Mouse (Mus musculus) midbrain, embryonic 15.5 days (tissue): ENCODE measurements around the gene Arid4a. TPM values are rescaled to one million over a fixed set of nuclear protein-coding genes. Genes with fewer than 3 reads are reported as not detected.
A peak's percentile ranks its signal among the peaks of the same experiment; 100 is the strongest.

Experiments used
- ATAC-seq: fragments of 200-750 bp; cut with Nextera tagmentation; replicated peaks from 2 replicates; pipeline ENCODE4 v1.8.0; 2017; ENCODE audit warnings: moderate TSS enrichment
- H3K27ac ChIP-seq: fragments of 300-500 bp; sonication (generic); 2 replicates; pipeline ENCODE4 v1.5.1; 2015; ENCODE audit warnings: mild to moderate bottlenecking, inconsistent platforms
- H3K27me3 ChIP-seq: fragments of 300-500 bp; sonication (generic); replicated peaks from 2 replicates; pipeline ENCODE4 v1.6.1; 2015; ENCODE audit warnings: inconsistent platforms
- H3K36me3 ChIP-seq: fragments of 300-500 bp; sonication (generic); replicated peaks from 2 replicates; pipeline ENCODE4 v1.6.1; 2015; ENCODE audit warnings: inconsistent platforms
- H3K4me1 ChIP-seq: fragments of 300-500 bp; sonication (generic); 2 replicates; pipeline ENCODE4 v1.6.1; 2015; ENCODE audit warnings: inconsistent platforms
- H3K4me2 ChIP-seq: fragments of 300-500 bp; sonication (generic); 2 replicates; pipeline ENCODE4 v1.6.1; 2015; ENCODE audit warnings: inconsistent platforms, mild to moderate bottlenecking, moderate library complexity
- H3K4me3 ChIP-seq: fragments of 300-500 bp; sonication (generic); 2 replicates; pipeline ENCODE4 v1.5.1; 2015; ENCODE audit warnings: mild to moderate bottlenecking, inconsistent platforms
- H3K9ac ChIP-seq: fragments of 300-500 bp; sonication (generic); 2 replicates; pipeline ENCODE4 v1.6.1; 2015; ENCODE audit warnings: mild to moderate bottlenecking, inconsistent platforms
- H3K9me3 ChIP-seq: fragments of 300-500 bp; sonication (generic); 2 replicates; pipeline ENCODE4 v1.6.1; 2016; ENCODE audit warnings: inconsistent platforms
- WGBS: fragments of 180-500 bp; shearing (Covaris S2); methylation state at CpG from one replicate; pipeline ENCODE4 v1.1.7; 2015; ENCODE audit warnings: mixed read lengths; 5-methylcytosine and 5-hydroxymethylcytosine counted together
- polyA plus RNA-seq: library from polyadenylated mRNA; unstranded; fragments of >200 nt; fragmentation: Nextera tagmentation; extraction: Ambion mirVana; gene quantifications from 2 replicates; pipeline ENCODE4 v1.2.1, GENCODE M21; 2015

The Arid4a gene
- 43.9 and 45.3 TPM in 2 replicates for polyA plus RNA-seq

- peak within 1 kb of the TSS; percentile 86 for H3K9ac ChIP-seq
- H3K27me3 ChIP-seq = no peaks in the 10 kb centered on the region
- under 1% methylated on average over 61 of the region's 61 CpGs for WGBS
- peak; percentile 98 for ATAC-seq
- H3K27ac ChIP-seq = peak within 1 kb of the TSS; percentile 98
- no peaks in the 10 kb centered on the region for H3K9me3 ChIP-seq
- peak within 1 kb of the TSS; percentile 62 for H3K4me3 ChIP-seq
- peak within 1 kb of the TSS; percentile 89 for H3K4me2 ChIP-seq
- peaks cover 31% of the 10 kb centered on the region for H3K4me1 ChIP-seq
- H3K36me3 ChIP-seq = peaks cover 13% of the 10 kb centered on the region; the same call in 1 of the 2 replicates
These were observed at the start of gene Arid4a for GRCm38 (mm10) chr12:71015363-71016210. Arid4a (plus strand) TSS chr12:71015990.

- 52% methylated on average over 8 of the region's 8 CpGs for WGBS
- ATAC-seq = no peak
- no peaks in the 10 kb centered on the region for H3K9me3 ChIP-seq
- peaks cover 4% of the 10 kb centered on the region; the same call in 1 of the 2 replicates for H3K4me1 ChIP-seq
- H3K27me3 ChIP-seq = no peaks in the 10 kb centered on the region
- H3K4me3 ChIP-seq = peak overlapping the region; percentile 73
- H3K9ac ChIP-seq = no peak overlapping the region
- H3K27ac ChIP-seq = peak overlapping the region; percentile 90
- peaks cover 12% of the 10 kb centered on the region; the same call in 1 of the 2 replicates for H3K36me3 ChIP-seq
- H3K4me2 ChIP-seq = peak overlapping the region; percentile 60
These were observed 48.2 kb upstream of the Arid4a start for GRCm38 (mm10) chr12:70967581-70967980.

- peaks cover 4% of the 10 kb centered on the region; the same call in 1 of the 2 replicates for H3K4me1 ChIP-seq
- H3K9ac ChIP-seq = peak overlapping the region; percentile 80
- under 1% methylated on average over 34 of the region's 35 CpGs for WGBS
- peak overlapping the region; percentile 73 for H3K4me3 ChIP-seq
- H3K27me3 ChIP-seq = no peaks in the 10 kb centered on the region
- H3K4me2 ChIP-seq = peak overlapping the region; percentile 60
- peak; percentile 85 for ATAC-seq
- peaks cover 9% of the 10 kb centered on the region; the same call in 1 of the 2 replicates for H3K36me3 ChIP-seq
- peak overlapping the region; percentile 90 for H3K27ac ChIP-seq
- H3K9me3 ChIP-seq = no peaks in the 10 kb centered on the region
These were observed 47.5 kb upstream of the Arid4a start for GRCm38 (mm10) chr12:70968141-70968790.

GRCm38 (mm10) chr12:70968791-70969307 lies 46.9 kb upstream of the Arid4a start:
- Histone ChIP-seq H3K4me1 (peaks cover 4% of the 10 kb centered on the region; the same call in 1 of the 2 replicates), H3K4me3 (peak overlapping the region; percentile 73), H3K9me3 (no peaks in the 10 kb centered on the region), H3K27me3 (no peaks in the 10 kb centered on the region), H3K9ac (peak overlapping the region; percentile 80), H3K4me2 (peak overlapping the region; percentile 60), H3K27ac (peak overlapping the region; percentile 90), H3K36me3 (0 out of 2 replicates have a peak, but pooled peaks cover 6% of the 10 kb centered on the region)
- 1% methylated on average over 15 of the region's 15 CpGs for WGBS
- ATAC-seq = peak; percentile 76

GRCm38 (mm10) chr12:70969485-70970184 lies 46.2 kb upstream of the Arid4a start:
- H3K9ac ChIP-seq = no peak overlapping the region
- no peak for ATAC-seq
- no peaks in the 10 kb centered on the region for H3K36me3 ChIP-seq
- H3K27ac ChIP-seq = peak overlapping the region; percentile 73
- 3% methylated on average over 17 of the region's 17 CpGs for WGBS
- H3K27me3 ChIP-seq = no peaks in the 10 kb centered on the region
- H3K4me1 ChIP-seq = peaks cover 4% of the 10 kb centered on the region; the same call in 1 of the 2 replicates
- no peaks in the 10 kb centered on the region for H3K9me3 ChIP-seq
- peak overlapping the region; percentile 39 for H3K4me3 ChIP-seq
- H3K4me2 ChIP-seq = peak overlapping the region; percentile 48

GRCm38 (mm10) chr12:70973831-70974230 lies 42.0 kb upstream of the Arid4a start:
- no peak for ATAC-seq
- H3K9me3 ChIP-seq = no peaks in the 10 kb centered on the region
- peak overlapping the region; percentile 53 for H3K4me2 ChIP-seq
- peak overlapping the region; percentile 98; the same call in 1 of the 2 replicates for H3K27ac ChIP-seq
- H3K4me3 ChIP-seq = peak overlapping the region; percentile 79
- H3K27me3 ChIP-seq = no peaks in the 10 kb centered on the region
- WGBS = 87% methylated on average over 4 of the region's 4 CpGs
- H3K9ac ChIP-seq = no peak overlapping the region
- no peaks in the 10 kb centered on the region for H3K36me3 ChIP-seq
- H3K4me1 ChIP-seq = peaks cover 13% of the 10 kb centered on the region

- H3K36me3 ChIP-seq = 0 out of 2 replicates have a peak, but pooled peaks cover 1% of the 10 kb centered on the region
- H3K4me2 ChIP-seq = peak within 1 kb of the TSS; percentile 66
- no peaks in the 10 kb centered on the region for H3K9me3 ChIP-seq
- peak within 1 kb of the TSS; percentile 79 for H3K4me3 ChIP-seq
- peak within 1 kb of the TSS; percentile 98 for H3K9ac ChIP-seq
- peak within 1 kb of the TSS; percentile 98 for H3K27ac ChIP-seq
- WGBS = under 1% methylated on average over 71 of the region's 71 CpGs
- no peaks in the 10 kb centered on the region for H3K27me3 ChIP-seq
- peak; percentile 99 for ATAC-seq
- H3K4me1 ChIP-seq = peaks cover 13% of the 10 kb centered on the region
These were observed 41.1 kb upstream of the Arid4a start, which contains the start of gene Psma3 for GRCm38 (mm10) chr12:70974441-70975266. Psma3 (plus strand) TSS chr12:70974621.

- Histone ChIP-seq H3K36me3 (0 out of 2 replicates have a peak, but pooled peaks cover 5% of the 10 kb centered on the region), H3K27me3 (no peaks in the 10 kb centered on the region), H3K9ac (peak overlapping the region; percentile 98), H3K9me3 (no peaks in the 10 kb centered on the region), H3K4me3 (peak overlapping the region; percentile 79), H3K4me2 (peak overlapping the region; percentile 66), H3K27ac (peak overlapping the region; percentile 98), H3K4me1 (peaks cover 13% of the 10 kb centered on the region)
- ATAC-seq = no peak
- WGBS = 27% methylated on average over 10 of the region's 10 CpGs
These were observed 40.4 kb upstream of the Arid4a start for GRCm38 (mm10) chr12:70975406-70975805.

- Histone ChIP-seq H3K27me3 (no peaks in the 10 kb centered on the region), H3K4me3 (peak overlapping the region; percentile 79), H3K27ac (no peak overlapping the region), H3K9ac (peak overlapping the region; percentile 98; the same call in 1 of the 2 replicates), H3K4me2 (peak overlapping the region; percentile 66), H3K9me3 (no peaks in the 10 kb centered on the region), H3K4me1 (peaks cover 13% of the 10 kb centered on the region), H3K36me3 (0 out of 2 replicates have a peak, but pooled peaks cover 5% of the 10 kb centered on the region)
- ATAC-seq = no peak
- WGBS = 70% methylated on average over 3 of the region's 3 CpGs
These were observed 39.9 kb upstream of the Arid4a start for GRCm38 (mm10) chr12:70975891-70976290.

- H3K27me3 ChIP-seq = no peaks in the 10 kb centered on the region
- no peak overlapping the region for H3K4me2 ChIP-seq
- 92% methylated on average over 7 of the region's 7 CpGs for WGBS
- H3K9ac ChIP-seq = no peak overlapping the region
- no peak for ATAC-seq
- H3K27ac ChIP-seq = no peak overlapping the region
- H3K4me1 ChIP-seq = peaks cover 13% of the 10 kb centered on the region
- 0 out of 2 replicates have a peak, but pooled peaks cover 7% of the 10 kb centered on the region for H3K36me3 ChIP-seq
- H3K4me3 ChIP-seq = no peak overlapping the region
- H3K9me3 ChIP-seq = no peaks in the 10 kb centered on the region
These were observed 37.4 kb upstream of the Arid4a start for GRCm38 (mm10) chr12:70978345-70978744.
